Mouse (Mus musculus): ENCODE results near the gene Wnt11.

DNA sequence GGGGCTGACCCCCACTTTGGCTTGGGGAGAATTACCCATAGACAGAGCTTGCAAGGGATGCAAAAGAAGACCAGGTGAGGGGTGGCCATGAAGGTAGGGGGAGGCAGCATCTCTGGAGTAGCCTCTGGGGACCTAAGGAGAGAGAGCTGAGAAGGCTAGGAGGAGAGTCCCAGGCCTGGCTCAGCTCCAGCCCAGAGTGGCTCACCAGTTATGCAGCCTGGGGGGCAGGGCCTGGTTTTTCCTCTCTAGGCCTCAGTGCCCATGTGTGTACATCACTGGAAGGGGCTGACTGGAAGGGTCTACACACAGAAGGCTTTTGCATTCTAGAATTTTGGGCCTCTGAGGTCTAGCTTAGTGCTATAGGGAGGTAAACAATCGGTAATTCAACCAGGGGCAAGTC lies 14.4 kb upstream of the Wnt11 start:
- TF ChIP-seq CTCF (IDR thresholded peaks at IDR 0.05; ENCODE audit: control insufficient read depth, insufficient read depth, insufficient replicate concordance, low read depth, low read length) (no peak), POLR2A (IDR thresholded peaks at IDR 0.05; ENCODE audit: control insufficient read depth, low read depth, low read length) (no peak)

Measured in testis, adult 2 months (tissue).